Mouse (Mus musculus) heart, embryonic 14.5 days (tissue): ENCODE measurements around the gene Klhl10. TPM values are rescaled to one million over a fixed set of nuclear protein-coding genes. Genes with fewer than 3 reads are reported as not detected.

ENCODE experiments used
- ATAC-seq: fragments of 200-750 bp; cut with Nextera tagmentation; 2 replicates; pipeline ENCODE4 v1.8.0; 2017; ENCODE audit warnings: low read depth, moderate TSS enrichment; ENCODE audit not compliant: insufficient number of reproducible peaks, insufficient read depth, low FRiP score
- H3K27ac ChIP-seq, 2 experiments: fragments of 200-500 bp in 1 of 2; fragments of 300-500 bp in 1 of 2; sonication (generic) in 1 of 2; replicated peaks in 1 of 2; 2 replicates each; pipeline ENCODE4 v1.5.1; 2012 to 2014; ENCODE audit warnings: low read depth in 2 of 2, low read length in 2 of 2, control low read depth in 1 of 2, mild to moderate bottlenecking in 1 of 2, mixed read lengths in 1 of 2; ENCODE audit not compliant: control insufficient read depth in 1 of 2, insufficient read depth in 1 of 2
- H3K27me3 ChIP-seq: fragments of 300-500 bp; sonication (generic); 2 replicates; pipeline ENCODE4 v1.6.1; 2014; ENCODE audit warnings: mild to moderate bottlenecking, low read length, control low read depth; ENCODE audit not compliant: control insufficient read depth, insufficient read depth
- H3K36me3 ChIP-seq: fragments of 300-500 bp; sonication (generic); 2 replicates; pipeline ENCODE4 v1.6.1; 2014; ENCODE audit warnings: mild to moderate bottlenecking, control low read depth, low read length, mixed read lengths; ENCODE audit not compliant: control insufficient read depth, insufficient read depth
- H3K4me1 ChIP-seq, 2 experiments: fragments of 200-500 bp in 1 of 2; fragments of 300-500 bp in 1 of 2; sonication (generic) in 1 of 2; 2 replicates each; pipeline ENCODE4 v1.6.1; 2012 to 2014; ENCODE audit warnings: low read length in 2 of 2, control low read depth in 1 of 2, mixed read lengths in 1 of 2; ENCODE audit not compliant: control insufficient read depth in 2 of 2, insufficient read depth in 2 of 2
- H3K4me2 ChIP-seq: fragments of 300-500 bp; sonication (generic); 2 replicates; pipeline ENCODE4 v1.6.1; 2014; ENCODE audit warnings: mild to moderate bottlenecking, low read length
- H3K4me3 ChIP-seq, 2 experiments: fragments of 200-500 bp in 1 of 2; fragments of 300-500 bp in 1 of 2; sonication (generic) in 1 of 2; 2 replicates each; pipeline ENCODE4 v1.5.1; 2012 to 2014; ENCODE audit warnings: low read length in 2 of 2, mild to moderate bottlenecking in 2 of 2, control low read depth in 1 of 2, low read depth in 1 of 2, moderate library complexity in 1 of 2; ENCODE audit not compliant: control insufficient read depth in 1 of 2, insufficient read depth in 1 of 2
- H3K9ac ChIP-seq: fragments of 300-500 bp; sonication (generic); 2 replicates; pipeline ENCODE4 v1.6.1; 2014; ENCODE audit warnings: mild to moderate bottlenecking, low read length
- H3K9me3 ChIP-seq: fragments of 300-500 bp; sonication (generic); 2 replicates; pipeline ENCODE4 v1.6.1; 2016; ENCODE audit warnings: low read length, control low read depth; ENCODE audit not compliant: control insufficient read depth
- WGBS: fragments of 180-500 bp; shearing (Covaris S2); extraction: QIAGEN DNeasy Blood & Tissue Kit; methylation state at CpG from one replicate; pipeline ENCODE4 v1.1.7; 2014; 5-methylcytosine and 5-hydroxymethylcytosine counted together
- polyA plus RNA-seq: library from polyadenylated mRNA; unstranded; fragments of >200 nt; fragmentation: Nextera tagmentation; extraction: Ambion mirVana; gene quantifications from 2 replicates; pipeline ENCODE4 v1.2.1, GENCODE M21; 2014

Klhl10 gene
- polyA plus RNA-seq, 1 experiment from 2014 or later, result 0.36 TPM

DNA sequence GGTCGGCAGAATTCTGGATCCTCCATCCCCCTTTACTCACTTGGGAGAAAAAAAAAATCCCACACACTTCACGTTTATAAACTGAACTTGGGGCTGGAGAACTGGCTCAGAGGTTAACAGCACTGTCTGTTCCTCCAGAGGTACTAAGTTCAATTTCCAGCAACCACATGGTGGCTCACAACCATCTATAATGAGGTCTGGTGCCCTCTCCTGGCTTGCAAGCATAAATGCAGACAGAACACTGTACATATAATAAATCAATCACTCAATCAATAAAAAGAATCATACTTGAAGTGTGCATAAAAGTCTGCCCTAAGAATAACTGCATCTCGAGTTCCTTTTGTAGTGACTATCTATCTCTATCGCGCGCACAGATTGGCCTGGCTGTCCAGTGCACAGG is 49.2 kb downstream of the Klhl10 start:
- Histone ChIP-seq H3K27me3 (no peaks in the 10 kb centered on the region), H3K27ac (no peak overlapping the region), H3K9me3 (no peaks in the 10 kb centered on the region), H3K9ac (no peak overlapping the region), H3K4me1 (no peaks in the 10 kb centered on the region), H3K4me3 (no peak overlapping the region), H3K36me3 (peaks cover 87% of the 10 kb centered on the region), H3K4me2 (no peak overlapping the region)
- ATAC-seq, result no peak
- 88% methylated on average over 6 of the region's 6 CpGs for WGBS

DNA sequence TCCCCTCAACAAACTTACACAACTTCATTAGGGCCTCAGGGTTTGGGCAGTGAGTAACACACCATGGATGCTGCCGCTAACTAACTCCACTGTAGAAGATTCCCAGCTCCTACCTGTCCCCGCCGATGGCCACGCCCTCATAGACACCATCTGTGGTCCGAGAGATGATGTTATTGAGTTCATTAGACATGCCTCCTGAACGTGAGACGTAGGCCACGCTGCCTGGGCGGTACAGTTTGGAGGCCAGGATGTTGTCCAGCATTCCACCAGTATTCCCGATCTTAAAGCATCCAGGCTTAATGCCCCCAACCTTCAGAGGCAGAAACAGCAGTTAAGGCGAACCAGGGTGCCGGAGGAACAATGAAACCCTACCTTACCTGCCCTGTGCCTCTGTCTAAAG is 52.1 kb downstream of the Klhl10 start:
- Histone ChIP-seq H3K27ac (no peak overlapping the region), H3K27me3 (no peaks in the 10 kb centered on the region), H3K9ac (no peak overlapping the region), H3K9me3 (no peaks in the 10 kb centered on the region), H3K4me2 (no peak overlapping the region), H3K4me3 (no peak overlapping the region), H3K36me3 (peaks cover 96% of the 10 kb centered on the region), H3K4me1 (no peaks in the 10 kb centered on the region)
- WGBS, result 94% methylated on average over 12 of the region's 12 CpGs
- no peak for ATAC-seq

DNA sequence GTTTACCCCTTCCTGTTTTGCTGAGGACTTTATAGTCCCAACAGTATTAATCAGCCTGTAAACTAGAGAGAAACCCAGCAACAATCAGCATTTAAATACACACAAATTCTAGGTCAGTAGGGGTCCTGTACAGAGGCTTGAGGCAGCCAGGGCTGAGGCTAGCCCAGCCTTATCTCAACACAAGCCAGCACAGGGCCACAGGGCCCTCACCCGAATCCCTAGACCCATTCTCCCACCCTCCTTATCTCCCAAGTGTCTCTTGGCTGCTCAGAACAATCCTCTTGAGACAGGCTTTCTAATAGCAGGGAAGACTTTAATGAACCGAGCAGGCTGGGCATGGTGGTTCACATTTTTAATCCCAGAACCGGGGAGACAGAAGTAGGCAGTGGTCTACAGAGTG is 58.5 kb downstream of the Klhl10 start:
- ATAC-seq, result no peak
- H3K9ac ChIP-seq, result no peak overlapping the region
- no peak overlapping the region for H3K4me3 ChIP-seq
- peaks cover 99% of the 10 kb centered on the region for H3K36me3 ChIP-seq
- H3K9me3 ChIP-seq, result no peaks in the 10 kb centered on the region
- WGBS, result 75% methylated on average over 3 of the region's 3 CpGs
- no peaks in the 10 kb centered on the region for H3K4me1 ChIP-seq
- H3K4me2 ChIP-seq, result no peak overlapping the region
- no peak overlapping the region for H3K27ac ChIP-seq
- no peaks in the 10 kb centered on the region for H3K27me3 ChIP-seq

DNA sequence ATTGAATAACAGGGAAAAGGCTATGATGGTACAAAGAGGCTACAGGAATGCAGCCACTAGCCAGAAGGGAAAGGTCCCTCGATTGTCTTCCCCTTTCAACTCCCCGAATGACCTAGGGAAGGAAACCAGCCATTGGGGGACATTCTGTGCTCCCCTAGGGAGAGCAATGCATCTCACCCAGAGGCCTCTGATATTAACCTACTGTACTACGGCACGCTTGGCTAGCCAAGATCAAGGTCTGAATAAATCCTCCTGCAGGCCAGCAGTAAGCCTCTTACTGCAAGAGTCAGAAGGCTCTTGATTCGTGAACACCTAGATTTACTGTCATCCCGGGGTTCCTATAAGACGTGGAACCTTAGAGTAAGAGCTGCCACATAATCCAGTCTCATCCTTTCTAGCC is 58.9 kb downstream of the Klhl10 start:
- Histone ChIP-seq H3K4me3 (no peak overlapping the region), H3K4me1 (no peaks in the 10 kb centered on the region), H3K4me2 (no peak overlapping the region), H3K36me3 (peaks cover 99% of the 10 kb centered on the region), H3K9ac (no peak overlapping the region), H3K9me3 (no peaks in the 10 kb centered on the region), H3K27me3 (no peaks in the 10 kb centered on the region), H3K27ac (no peak overlapping the region)
- 89% methylated on average over 7 of the region's 7 CpGs for WGBS
- ATAC-seq, result no peak

DNA sequence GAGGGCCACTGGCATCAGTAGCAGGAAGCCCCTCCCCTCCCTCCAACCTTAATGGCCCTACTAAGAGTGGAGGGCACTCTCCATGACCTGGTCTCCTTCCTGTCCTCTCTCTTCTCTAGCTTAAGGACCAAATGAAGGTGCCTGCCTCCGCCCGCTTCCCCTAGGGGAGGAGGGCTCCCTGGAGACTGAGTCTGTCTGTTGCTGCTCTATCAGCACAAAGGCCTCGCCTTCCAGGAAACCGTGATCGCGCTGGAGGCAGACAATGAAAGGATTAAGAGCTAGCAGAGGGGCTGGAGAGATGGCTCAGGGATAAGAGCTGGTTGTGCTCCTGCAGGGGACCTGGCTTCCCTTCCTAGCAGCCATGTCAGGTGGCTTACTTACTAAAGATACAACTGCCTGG is 59.6 kb downstream of the Klhl10 start:
- ATAC-seq, result no peak
- peaks cover 98% of the 10 kb centered on the region for H3K36me3 ChIP-seq
- H3K27me3 ChIP-seq, result no peaks in the 10 kb centered on the region
- H3K9me3 ChIP-seq, result no peaks in the 10 kb centered on the region
- H3K4me2 ChIP-seq, result no peak overlapping the region
- WGBS, result 45% methylated on average over 6 of the region's 6 CpGs
- no peak overlapping the region for H3K27ac ChIP-seq
- no peaks in the 10 kb centered on the region for H3K4me1 ChIP-seq
- no peak overlapping the region for H3K9ac ChIP-seq
- no peak overlapping the region for H3K4me3 ChIP-seq

DNA sequence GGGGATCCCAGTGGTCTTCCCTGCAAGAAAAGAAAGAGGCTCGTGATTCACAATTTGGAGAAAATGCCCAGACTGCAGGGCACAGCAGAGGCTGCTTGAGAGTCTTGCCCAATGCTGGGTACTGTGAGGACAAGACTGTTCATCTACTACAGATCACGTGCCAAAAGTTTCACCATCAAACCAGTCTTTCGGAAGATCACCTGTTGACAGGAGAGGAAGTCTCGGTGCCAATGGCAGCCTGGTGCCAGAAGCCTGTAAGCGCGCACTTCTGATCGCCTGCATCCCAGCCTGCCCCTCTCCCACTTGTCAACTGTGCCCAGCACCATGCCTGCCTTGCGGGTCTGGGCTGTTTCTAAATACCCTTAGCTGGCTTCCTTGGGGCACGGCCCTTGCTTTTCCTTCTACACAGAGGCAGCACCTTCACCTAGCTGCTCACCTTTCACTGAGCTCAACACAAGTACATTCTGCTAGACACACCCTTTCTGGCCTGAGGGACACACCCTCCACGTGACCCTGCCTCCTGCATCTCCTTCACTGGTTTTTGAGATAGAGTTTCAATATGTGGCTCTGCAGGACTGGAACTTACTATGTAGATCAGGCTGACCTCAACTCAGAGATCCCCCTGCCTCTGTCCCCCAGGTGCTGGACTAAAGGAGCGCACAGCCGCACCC is 63.4 kb downstream of the Klhl10 start:
- no peaks in the 10 kb centered on the region for H3K9me3 ChIP-seq
- H3K4me1 ChIP-seq, result no peaks in the 10 kb centered on the region
- WGBS, result 95% methylated on average over 12 of the region's 12 CpGs
- H3K4me3 ChIP-seq, result no peak overlapping the region
- no peaks in the 10 kb centered on the region for H3K27me3 ChIP-seq
- peaks cover 93% of the 10 kb centered on the region for H3K36me3 ChIP-seq
- ATAC-seq, result no peak
- H3K9ac ChIP-seq, result no peak overlapping the region
- no peak overlapping the region for H3K4me2 ChIP-seq
- H3K27ac ChIP-seq, result no peak overlapping the region

DNA sequence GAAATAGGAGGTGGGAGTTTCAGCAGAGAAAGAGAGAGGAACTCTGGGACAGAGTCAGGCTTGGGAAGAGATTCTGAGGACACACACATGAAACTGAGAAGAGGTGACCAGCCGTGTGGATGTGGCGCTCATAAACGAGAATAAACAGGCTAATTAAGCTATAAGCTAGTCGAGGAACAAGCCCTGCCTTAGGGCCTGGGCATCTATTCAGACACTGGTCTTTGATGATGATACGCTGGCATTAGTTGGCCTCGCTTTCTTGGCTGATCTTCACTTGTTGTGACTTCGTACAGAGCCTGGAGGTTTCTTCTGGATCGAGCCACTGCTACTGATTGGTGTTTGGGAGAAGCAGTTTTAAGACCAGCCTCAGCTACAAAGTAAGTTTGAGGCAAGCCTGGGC is 64.3 kb downstream of the Klhl10 start:
- Histone ChIP-seq H3K9me3 (no peaks in the 10 kb centered on the region), H3K27me3 (no peaks in the 10 kb centered on the region), H3K4me1 (no peaks in the 10 kb centered on the region), H3K4me2 (no peak overlapping the region), H3K4me3 (no peak overlapping the region), H3K36me3 (peaks cover 91% of the 10 kb centered on the region), H3K9ac (no peak overlapping the region), H3K27ac (no peak overlapping the region)
- 96% methylated on average over 8 of the region's 8 CpGs for WGBS
- no peak for ATAC-seq
